Mouse (Mus musculus): ENCODE data around the gene Wdr91.

- TF ChIP-seq CTCF (conservative IDR thresholded peaks at IDR 0.05; ENCODE audit: insufficient read depth, insufficient read length, low read depth, low read length) (0 out of 2 replicates have a peak, but pooled peaks have one; percentile 11), POLR2A (IDR thresholded peaks at IDR 0.05; ENCODE audit: low read depth, low read length) (peak; percentile 13)
Observed at GRCm38 (mm10) chr6:34874101-34874921, 36.4 kb downstream of the Wdr91 start.

All from kidney, adult 2 months (tissue).